ENCODE assay signal across 18 mouse cellular contexts in genomic region chr7:136895851-136896250, GRCm38 (mm10).
"Had no signal": no experiment of that assay in that cellular context is flagged by ENCODE, and none has a peak within 500 bp of the region (broad histone marks: within the 10 kb centered on the region; RNA-seq: fewer than 3 reads in every experiment).

No protein-coding gene starts in this region.

- H3K27ac ChIP-seq: kidney, embryonic 15.5 days; left cerebral cortex, adult 2 months; limb, embryonic 12.5 days; limb, embryonic 15.5 days; liver, embryonic 15.5 days; macrophage; stomach, postnatal 0 days had no signal

- H3K9ac ChIP-seq: kidney, embryonic 15.5 days; limb, embryonic 12.5 days; limb, embryonic 15.5 days; liver, embryonic 15.5 days; lung, embryonic 14.5 days had no signal

- H3K4me3 ChIP-seq: kidney, embryonic 15.5 days; left cerebral cortex, adult 2 months; limb, embryonic 12.5 days; limb, embryonic 15.5 days; liver, embryonic 15.5 days had no signal

- H3K36me3 ChIP-seq: kidney, embryonic 15.5 days; limb, embryonic 12.5 days; limb, embryonic 15.5 days; liver, embryonic 15.5 days had no signal

- DNase-seq: kidney, adult 11 months; kidney, adult 8-10 months; kidney, postnatal 10 days; layer of hippocampus, postnatal 36 days; lung, embryonic 14.5 days; midbrain, embryonic 14.5 days; right cerebral cortex, postnatal 14 days; right cerebral cortex, postnatal 4 days; thymus, adult 2 months had no signal

- H3K9me3 ChIP-seq: kidney, embryonic 15.5 days; limb, embryonic 15.5 days; liver, embryonic 15.5 days had no signal

- H3K27me3 ChIP-seq: kidney, embryonic 15.5 days; limb, embryonic 12.5 days; limb, embryonic 15.5 days; liver, embryonic 15.5 days had no signal

- ATAC-seq: lung, postnatal 0 days had no signal

- H3K4me2 ChIP-seq: limb, embryonic 15.5 days; liver, embryonic 15.5 days; midbrain, embryonic 11.5 days had no signal
